Mouse (Mus musculus) midbrain, embryonic 16.5 days (tissue): ENCODE data around the gene Tmem196. TPM values are rescaled to one million over a fixed set of nuclear protein-coding genes. Genes with fewer than 3 reads are reported as not detected.

Experiments used
- ATAC-seq: fragments of 200-750 bp; cut with Nextera tagmentation; 2 replicates; pipeline ENCODE4 v1.8.0; 2017; ENCODE audit warnings: moderate TSS enrichment
- H3K27ac ChIP-seq: fragments of 300-500 bp; sonication (generic); 2 replicates; pipeline ENCODE4 v1.5.1; 2014; ENCODE audit warnings: mild to moderate bottlenecking, low read length, mixed read lengths
- H3K27me3 ChIP-seq: fragments of 300-500 bp; sonication (generic); 2 replicates; pipeline ENCODE4 v1.6.1; 2014; ENCODE audit warnings: low read depth, low read length, mixed read lengths; ENCODE audit not compliant: control insufficient read depth, insufficient read depth
- H3K36me3 ChIP-seq: fragments of 300-500 bp; sonication (generic); 2 replicates; pipeline ENCODE4 v1.6.1; 2014; ENCODE audit warnings: mild to moderate bottlenecking, low read length, moderate library complexity, mixed read lengths; ENCODE audit not compliant: control insufficient read depth, insufficient read depth
- H3K4me1 ChIP-seq: fragments of 300-500 bp; sonication (generic); 2 replicates; pipeline ENCODE4 v1.6.1; 2014; ENCODE audit warnings: mild to moderate bottlenecking, low read length, mixed read lengths; ENCODE audit not compliant: control insufficient read depth, insufficient read depth
- H3K4me2 ChIP-seq: fragments of 300-500 bp; sonication (generic); 2 replicates; pipeline ENCODE4 v1.6.1; 2014; ENCODE audit warnings: mild to moderate bottlenecking, low read length, mixed read lengths
- H3K4me3 ChIP-seq: fragments of 300-500 bp; sonication (generic); 2 replicates; pipeline ENCODE4 v1.5.1; 2014; ENCODE audit warnings: low read depth, mild to moderate bottlenecking, low read length, moderate library complexity, mixed read lengths
- H3K9ac ChIP-seq: fragments of 300-500 bp; sonication (generic); 2 replicates; pipeline ENCODE4 v1.6.1; 2014; ENCODE audit warnings: low read depth, low read length, mixed read lengths
- H3K9me3 ChIP-seq: fragments of 300-500 bp; sonication (generic); replicated peaks from 2 replicates; pipeline ENCODE4 v1.6.1; 2014; ENCODE audit warnings: mild to moderate bottlenecking, low read length, mixed read lengths; ENCODE audit not compliant: control insufficient read depth, poor library complexity, severe bottlenecking
- WGBS: fragments of 180-500 bp; shearing (Covaris S2); extraction: QIAGEN DNeasy Blood & Tissue Kit; methylation state at CpG from one replicate; pipeline ENCODE4 v1.1.7; 2014; 5-methylcytosine and 5-hydroxymethylcytosine counted together
- polyA plus RNA-seq: library from polyadenylated mRNA; unstranded; fragments of >200 nt; fragmentation: Nextera tagmentation; extraction: Ambion mirVana; gene quantifications from 2 replicates; pipeline ENCODE4 v1.2.1, GENCODE M21; 2015

The Tmem196 gene
- 16.6 and 20.5 TPM in 2 replicates for polyA plus RNA-seq

GRCm38 (mm10) chr12:119945589-119946310, at the start of gene Tmem196:
TSS of gene Tmem196 (plus strand) at chr12:119945822.
- Histone ChIP-seq H3K4me1 (peaks cover 7% of the 10 kb centered on the region; the same call in 1 of the 2 replicates), H3K4me3 (peak within 1 kb of the TSS; percentile 40), H3K27ac (peak within 1 kb of the TSS; percentile 50), H3K36me3 (no peaks in the 10 kb centered on the region), H3K9ac (peak within 1 kb of the TSS; percentile 49), H3K9me3 (no peaks in the 10 kb centered on the region), H3K27me3 (no peaks in the 10 kb centered on the region), H3K4me2 (peak within 1 kb of the TSS; percentile 45)
- WGBS = 2% methylated on average over 25 of the region's 25 CpGs
- ATAC-seq = peak; percentile 88

GRCm38 (mm10) chr12:119946311-119946692, 680 bp downstream of the Tmem196 start:
- Histone ChIP-seq H3K27me3 (no peaks in the 10 kb centered on the region), H3K4me3 (peak overlapping the region; percentile 40), H3K9ac (peak overlapping the region; percentile 49), H3K36me3 (no peaks in the 10 kb centered on the region), H3K4me1 (peaks cover 7% of the 10 kb centered on the region; the same call in 1 of the 2 replicates), H3K9me3 (no peaks in the 10 kb centered on the region), H3K4me2 (peak overlapping the region; percentile 45), H3K27ac (peak overlapping the region; percentile 50)
- under 1% methylated on average over 14 of the region's 14 CpGs for WGBS
- peak; percentile 90 for ATAC-seq

GRCm38 (mm10) chr12:119957041-119957440, 11.4 kb downstream of the Tmem196 start:
- Histone ChIP-seq H3K4me3 (no peak overlapping the region), H3K36me3 (no peaks in the 10 kb centered on the region), H3K27ac (no peak overlapping the region), H3K9ac (no peak overlapping the region), H3K27me3 (no peaks in the 10 kb centered on the region), H3K9me3 (no peaks in the 10 kb centered on the region), H3K4me1 (no peaks in the 10 kb centered on the region), H3K4me2 (no peak overlapping the region)
- no peak for ATAC-seq
- WGBS = 47% methylated on average over 3 of the region's 3 CpGs

- Histone ChIP-seq H3K9ac (no peak overlapping the region), H3K4me1 (no peaks in the 10 kb centered on the region), H3K36me3 (no peaks in the 10 kb centered on the region), H3K9me3 (no peaks in the 10 kb centered on the region), H3K4me3 (no peak overlapping the region), H3K4me2 (no peak overlapping the region), H3K27ac (no peak overlapping the region), H3K27me3 (no peaks in the 10 kb centered on the region)
- ATAC-seq = no peak
- WGBS = 73% methylated on average over 1 of the region's 1 CpGs
Observed at GRCm38 (mm10) chr12:119960730-119961129, 15.1 kb downstream of the Tmem196 start.

GRCm38 (mm10) chr12:119965373-119965772, 19.8 kb downstream of the Tmem196 start:
- Histone ChIP-seq H3K9ac (no peak overlapping the region), H3K4me3 (no peak overlapping the region), H3K27me3 (no peaks in the 10 kb centered on the region), H3K4me1 (no peaks in the 10 kb centered on the region), H3K9me3 (no peaks in the 10 kb centered on the region), H3K36me3 (no peaks in the 10 kb centered on the region), H3K4me2 (no peak overlapping the region), H3K27ac (no peak overlapping the region)
- no peak for ATAC-seq

GRCm38 (mm10) chr12:119970068-119970467, 24.4 kb downstream of the Tmem196 start:
- Histone ChIP-seq H3K9me3 (no peaks in the 10 kb centered on the region), H3K36me3 (no peaks in the 10 kb centered on the region), H3K27ac (no peak overlapping the region), H3K9ac (no peak overlapping the region), H3K4me1 (no peaks in the 10 kb centered on the region), H3K4me2 (no peak overlapping the region), H3K27me3 (no peaks in the 10 kb centered on the region), H3K4me3 (no peak overlapping the region)
- no peak for ATAC-seq

GRCm38 (mm10) chr12:119981731-119982130, 36.1 kb downstream of the Tmem196 start:
- Histone ChIP-seq H3K9me3 (no peaks in the 10 kb centered on the region), H3K27ac (no peak overlapping the region), H3K9ac (no peak overlapping the region), H3K36me3 (no peaks in the 10 kb centered on the region), H3K4me2 (no peak overlapping the region), H3K27me3 (no peaks in the 10 kb centered on the region), H3K4me1 (no peaks in the 10 kb centered on the region), H3K4me3 (no peak overlapping the region)
- WGBS = 0% methylated on average over 2 of the region's 2 CpGs
- peak; percentile 71; the same call in 1 of the 2 replicates for ATAC-seq

GRCm38 (mm10) chr12:119998267-119998666, 52.6 kb downstream of the Tmem196 start:
- Histone ChIP-seq H3K9me3 (no peaks in the 10 kb centered on the region), H3K27me3 (no peaks in the 10 kb centered on the region), H3K4me2 (no peak overlapping the region), H3K4me1 (no peaks in the 10 kb centered on the region), H3K36me3 (no peaks in the 10 kb centered on the region), H3K9ac (no peak overlapping the region), H3K27ac (no peak overlapping the region), H3K4me3 (no peak overlapping the region)
- ATAC-seq = no peak
- 83% methylated on average over 1 of the region's 1 CpGs for WGBS

GRCm38 (mm10) chr12:120004280-120004679, 58.7 kb downstream of the Tmem196 start:
- ATAC-seq = no peak
- no peak overlapping the region for H3K27ac ChIP-seq
- no peak overlapping the region for H3K9ac ChIP-seq
- no peaks in the 10 kb centered on the region for H3K9me3 ChIP-seq
- H3K36me3 ChIP-seq = no peaks in the 10 kb centered on the region
- no peaks in the 10 kb centered on the region for H3K27me3 ChIP-seq
- H3K4me1 ChIP-seq = no peaks in the 10 kb centered on the region
- no peak overlapping the region for H3K4me2 ChIP-seq
- H3K4me3 ChIP-seq = no peak overlapping the region
